Mouse (Mus musculus): Measurements from ENCODE around the gene Dnase2b.

GRCm38 (mm10) chr3:146617946-146618345, 2.5 kb upstream of the Dnase2b start:
- no peak for TF ChIP-seq CTCF (IDR thresholded peaks at IDR 0.05; ENCODE audit: borderline replicate concordance, extremely low read depth, insufficient read depth, insufficient read length)
- no peak for TF ChIP-seq POLR2A (IDR thresholded peaks at IDR 0.05; ENCODE audit: borderline replicate concordance, extremely low read depth, insufficient read depth, insufficient read length, poor library complexity, severe bottlenecking)
